Mouse (Mus musculus) limb, embryonic 14.5 days (tissue): Measurements from ENCODE around the gene Capn8. TPM values are rescaled to one million over a fixed set of nuclear protein-coding genes. Genes with fewer than 3 reads are reported as not detected.

Experiments used
- ATAC-seq: fragments of 200-750 bp; cut with Nextera tagmentation; 2 replicates; pipeline ENCODE4 v1.8.0; 2017; ENCODE audit warnings: low read depth, moderate number of reproducible peaks, moderate TSS enrichment; ENCODE audit not compliant: low FRiP score
- DNase-seq: peaks from one replicate; pipeline ENCODE4 v3.0.0-alpha.2; 2015; ENCODE audit warnings: low spot score
- H3K27ac ChIP-seq: fragments of 300-500 bp; sonication (generic); replicated peaks from 2 replicates; pipeline ENCODE4 v1.5.1; 2014; ENCODE audit warnings: low read depth, mild to moderate bottlenecking, low read length, moderate library complexity, mixed read lengths
- H3K27me3 ChIP-seq: fragments of 300-500 bp; sonication (generic); 2 replicates; pipeline ENCODE4 v1.6.1; 2014; ENCODE audit warnings: low read length, mixed read lengths; ENCODE audit not compliant: control insufficient read depth, insufficient read depth
- H3K36me3 ChIP-seq: fragments of 300-500 bp; sonication (generic); 2 replicates; pipeline ENCODE4 v1.6.1; 2014; ENCODE audit warnings: mild to moderate bottlenecking, low read length, moderate library complexity, mixed read lengths; ENCODE audit not compliant: control insufficient read depth, insufficient read depth
- H3K4me1 ChIP-seq: fragments of 300-500 bp; sonication (generic); 2 replicates; pipeline ENCODE4 v1.6.1; 2014; ENCODE audit warnings: antibody characterized with exemption, low read length, mixed read lengths; ENCODE audit not compliant: control insufficient read depth, insufficient read depth
- H3K4me2 ChIP-seq: fragments of 300-500 bp; sonication (generic); replicated peaks from 2 replicates; pipeline ENCODE4 v1.6.1; 2014; ENCODE audit warnings: low read depth, mild to moderate bottlenecking, low read length, moderate library complexity; ENCODE audit not compliant: severe bottlenecking
- H3K4me3 ChIP-seq: fragments of 300-500 bp; sonication (generic); replicated peaks from 2 replicates; pipeline ENCODE4 v1.5.1; 2014; ENCODE audit warnings: low read length
- H3K9ac ChIP-seq: fragments of 300-500 bp; sonication (generic); 2 replicates; pipeline ENCODE4 v1.6.1; 2014; ENCODE audit warnings: mild to moderate bottlenecking, low read depth, low read length, moderate library complexity; ENCODE audit not compliant: severe bottlenecking
- H3K9me3 ChIP-seq: fragments of 300-500 bp; sonication (generic); 2 replicates; pipeline ENCODE4 v1.6.1; 2016; ENCODE audit warnings: low read length; ENCODE audit not compliant: control insufficient read depth
- POLR2A ChIP-seq: fragments of 200-500 bp; IDR thresholded peaks from 2 replicates; pipeline ENCODE4 v1.8.0; 2012; ENCODE audit warnings: inconsistent platforms, mild to moderate bottlenecking, moderate library complexity, borderline replicate concordance; ENCODE audit not compliant: insufficient read depth, insufficient read length; ENCODE audit errors: extremely low read depth
- WGBS: fragments of 180-500 bp; shearing (Covaris S2); extraction: QIAGEN DNeasy Blood & Tissue Kit; methylation state at CpG from one replicate; pipeline ENCODE4 v1.1.7; 2014; 5-methylcytosine and 5-hydroxymethylcytosine counted together
- polyA plus RNA-seq, 2 experiments: library from polyadenylated mRNA; depleted of rRNA in 1 of 2; stranded (reverse) in 1 of 2; unstranded in 1 of 2; fragments of >200 nt; fragmentation: Nextera tagmentation in 1 of 2; extraction: Ambion mirVana in 1 of 2; gene quantifications; 2 replicates each; pipeline versions ENCODE4 v1.2.1 to v1.2.3; 2012 to 2014

The Capn8 gene
- polyA plus RNA-seq, 2 experiments: 0.08 TPM; not detected in 1

GRCm38 (mm10) chr1:182539023-182539940, 25.5 kb upstream of the Capn8 start:
- DNase-seq: peak; percentile 94
- WGBS: 19% methylated on average over 9 of the region's 9 CpGs
- H3K9ac ChIP-seq: peak overlapping the region; percentile 53

GRCm38 (mm10) chr1:182542110-182542509, 22.7 kb upstream of the Capn8 start:
- Histone ChIP-seq H3K4me1 (peaks cover 4% of the 10 kb centered on the region), H3K9ac (0 out of 2 replicates have a peak overlapping the region, but pooled peaks have one; percentile 13), H3K4me3 (no peak overlapping the region), H3K36me3 (no peaks in the 10 kb centered on the region), H3K27me3 (no peaks in the 10 kb centered on the region), H3K9me3 (peaks cover 8% of the 10 kb centered on the region; the same call in 1 of the 2 replicates), H3K4me2 (no peak overlapping the region), H3K27ac (0 out of 2 replicates have a peak overlapping the region, but pooled peaks have one; percentile 19)
- ATAC-seq (peak; percentile 7; the same call in 1 of the 2 replicates), DNase-seq (no peak)
- 50% methylated on average over 5 of the region's 5 CpGs for WGBS
- no peak for TF ChIP-seq POLR2A

More at GRCm38 (mm10) chr1:182539023-182539940, 25.5 kb upstream of the Capn8 start:
- H3K4me3 ChIP-seq: peak overlapping the region; percentile 35
- H3K27ac ChIP-seq: peak overlapping the region; percentile 58; the same call in 1 of the 2 replicates
- peak; percentile 86 for ATAC-seq
- H3K27me3 ChIP-seq: no peaks in the 10 kb centered on the region
- H3K9me3 ChIP-seq: no peaks in the 10 kb centered on the region
- H3K4me1 ChIP-seq: peaks cover 4% of the 10 kb centered on the region
- no peak for TF ChIP-seq POLR2A
- peak overlapping the region; percentile 58 for H3K4me2 ChIP-seq
- H3K36me3 ChIP-seq: no peaks in the 10 kb centered on the region

GRCm38 (mm10) chr1:182543136-182543535, 21.7 kb upstream of the Capn8 start:
- Histone ChIP-seq H3K4me3 (no peak overlapping the region), H3K27ac (no peak overlapping the region), H3K27me3 (no peaks in the 10 kb centered on the region), H3K4me1 (peaks cover 4% of the 10 kb centered on the region), H3K9ac (no peak overlapping the region), H3K9me3 (peaks cover 8% of the 10 kb centered on the region; the same call in 1 of the 2 replicates), H3K4me2 (no peak overlapping the region), H3K36me3 (no peaks in the 10 kb centered on the region)
- 68% methylated on average over 8 of the region's 8 CpGs for WGBS
- no peak for TF ChIP-seq POLR2A
- ATAC-seq (no peak), DNase-seq (no peak)

- H3K4me3 ChIP-seq: no peak overlapping the region
- no peak for TF ChIP-seq POLR2A
- no peak for DNase-seq
- no peaks in the 10 kb centered on the region for H3K36me3 ChIP-seq
- no peaks in the 10 kb centered on the region for H3K27me3 ChIP-seq
- no peak overlapping the region for H3K27ac ChIP-seq
- peaks cover 8% of the 10 kb centered on the region; the same call in 1 of the 2 replicates for H3K9me3 ChIP-seq
- no peak overlapping the region for H3K9ac ChIP-seq
- H3K4me1 ChIP-seq: peaks cover 3% of the 10 kb centered on the region
- H3K4me2 ChIP-seq: no peak overlapping the region
- no peak for ATAC-seq
- 86% methylated on average over 1 of the region's 1 CpGs for WGBS
These were observed 20.9 kb upstream of the Capn8 start for GRCm38 (mm10) chr1:182543906-182544305.

GRCm38 (mm10) chr1:182550761-182551160, 14.0 kb upstream of the Capn8 start:
- DNase-seq: no peak
- no peak for TF ChIP-seq POLR2A
- H3K4me3 ChIP-seq: no peak overlapping the region
- H3K9me3 ChIP-seq: peaks cover 8% of the 10 kb centered on the region; the same call in 1 of the 2 replicates
- no peaks in the 10 kb centered on the region for H3K4me1 ChIP-seq
- no peak overlapping the region for H3K27ac ChIP-seq
- 64% methylated on average over 8 of the region's 8 CpGs for WGBS
- H3K4me2 ChIP-seq: no peak overlapping the region
- no peaks in the 10 kb centered on the region for H3K27me3 ChIP-seq
- ATAC-seq: no peak
- no peak overlapping the region for H3K9ac ChIP-seq
- no peaks in the 10 kb centered on the region for H3K36me3 ChIP-seq
